Mouse (Mus musculus): ENCODE measurements around the gene Tmem8b.

Tmem8b gene

DNA sequence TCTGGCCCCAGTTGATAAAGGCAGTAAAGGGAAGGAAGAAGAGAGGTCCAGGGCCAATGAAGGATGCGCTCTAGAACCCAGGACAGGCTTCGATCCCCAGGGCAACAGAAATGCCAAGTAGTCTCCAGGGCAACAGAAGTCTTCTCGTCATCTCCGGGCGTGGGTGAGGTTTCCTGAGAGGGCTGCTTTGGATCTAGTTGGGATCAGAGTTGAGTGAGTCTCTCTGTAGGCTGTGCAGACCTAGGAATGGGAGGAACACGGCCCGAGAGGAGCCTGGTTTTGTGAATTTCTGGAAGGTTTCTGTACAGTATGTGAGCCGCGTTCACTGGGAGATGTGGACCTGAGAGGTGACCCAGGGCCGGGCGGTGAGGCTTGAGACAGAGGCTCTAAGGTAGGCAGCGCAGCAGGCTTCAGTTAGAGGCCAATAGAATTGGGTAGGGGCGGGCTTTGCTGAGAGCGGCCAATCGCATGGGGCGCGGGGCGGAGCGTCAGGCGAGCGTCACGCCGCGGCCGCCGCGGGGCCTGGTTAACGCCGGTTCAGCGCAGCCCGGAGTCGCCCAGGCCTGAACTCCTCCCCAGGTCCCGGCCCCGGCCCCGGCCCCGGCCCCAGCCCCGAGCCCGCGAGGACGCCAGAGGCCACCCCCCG is at the start of gene Tmem8b, which contains the start of gene Fam221b:
TSS of gene Tmem8b (plus strand) at position 190 of the 646 bp plus-strand sequence.
TSS of gene Fam221b (minus strand) at position 364 of the 646 bp plus-strand sequence.
- DNase-seq: peak; percentile 95 to 96

- no peak for DNase-seq
Observed at GRCm38 (mm10) chr4:43620146-43620778, 48.5 kb upstream of the Tmem8b start.

- DNase-seq: peak; percentile 48 to 54
Observed at GRCm38 (mm10) chr4:43629106-43629817, 39.5 kb upstream of the Tmem8b start.

- peak; percentile 90 to 91 for DNase-seq
Observed at GRCm38 (mm10) chr4:43630030-43630581, 38.7 kb upstream of the Tmem8b start.

- peak in 1 of 2 experiments; percentile 13 for DNase-seq
Observed at GRCm38 (mm10) chr4:43630671-43631045, 38.1 kb upstream of the Tmem8b start.

- peak; percentile 65 to 78 for DNase-seq
Observed at GRCm38 (mm10) chr4:43631046-43631955, 37.5 kb upstream of the Tmem8b start, which contains the start of gene Npr2. Npr2 (plus strand) TSS chr4:43631935.

GRCm38 (mm10) chr4:43631956-43632920 is 36.5 kb upstream of the Tmem8b start:
- DNase-seq: peak; percentile 53 to 69

GRCm38 (mm10) chr4:43633296-43633695 is 35.5 kb upstream of the Tmem8b start:
- no peak for DNase-seq

- no peak for DNase-seq
Observed at GRCm38 (mm10) chr4:43633736-43634135, 35.0 kb upstream of the Tmem8b start.

- no peak for DNase-seq
Observed at GRCm38 (mm10) chr4:43634621-43635374, 34.0 kb upstream of the Tmem8b start.

DNA sequence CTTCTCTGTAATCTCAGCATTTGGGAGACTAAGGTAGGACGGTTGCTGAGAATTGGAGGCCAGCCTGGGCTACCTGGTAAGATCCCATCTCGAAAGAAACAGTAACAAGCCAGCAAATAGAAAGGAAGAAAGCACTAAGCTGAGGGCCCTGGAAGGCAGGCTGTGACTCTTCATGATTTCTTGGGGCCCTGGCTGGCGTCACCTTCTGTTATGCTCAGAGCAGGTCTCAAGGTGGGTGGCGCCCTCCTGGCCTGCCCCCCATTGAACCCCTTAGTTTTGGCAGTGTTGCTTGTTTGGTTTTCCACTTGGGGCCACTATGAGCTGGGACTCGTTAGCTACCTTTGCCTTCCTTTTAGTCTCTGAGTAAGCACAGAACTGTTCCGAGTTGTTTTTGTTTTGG is 32.0 kb upstream of the Tmem8b start:
- DNase-seq: no peak

DNA sequence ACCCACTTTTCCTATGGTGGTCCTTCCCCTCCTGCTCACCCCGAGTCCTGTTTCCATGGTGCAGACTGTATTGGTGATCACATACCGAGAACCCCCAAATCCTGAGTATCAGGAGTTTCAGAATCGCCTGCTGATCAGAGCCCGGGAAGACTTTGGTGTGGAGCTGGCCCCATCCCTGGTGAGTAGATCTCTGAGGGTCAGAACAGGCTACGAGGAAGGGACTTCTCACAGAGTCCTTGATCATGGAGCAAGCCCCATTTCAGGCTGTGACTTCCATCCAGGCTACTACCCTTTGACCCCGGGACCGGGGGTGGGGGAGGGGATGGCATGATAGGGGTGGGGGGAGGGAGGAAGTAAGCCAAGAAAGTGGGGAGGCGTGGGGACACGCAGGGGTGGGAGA is 28.7 kb upstream of the Tmem8b start:
- peak in 1 of 2 experiments; percentile 1 for DNase-seq

DNA sequence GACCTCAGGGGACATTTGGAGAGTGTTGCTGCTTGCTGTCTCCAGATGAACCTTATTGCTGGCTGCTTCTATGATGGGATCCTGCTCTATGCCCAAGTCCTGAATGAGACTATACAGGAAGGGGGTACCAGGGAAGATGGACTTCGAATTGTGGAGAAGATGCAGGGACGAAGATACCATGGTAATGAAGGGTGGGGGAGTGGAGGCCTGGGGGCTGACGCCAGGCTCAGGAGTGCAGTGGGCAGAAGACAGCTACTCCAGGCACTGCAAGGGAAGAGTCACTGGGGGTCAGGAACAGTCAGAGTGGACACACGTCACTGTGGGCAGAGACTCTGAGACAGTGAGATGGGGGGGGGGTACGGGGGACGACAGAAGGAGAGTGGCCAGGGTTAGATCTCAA is 28.3 kb upstream of the Tmem8b start:
- DNase-seq: no peak

GRCm38 (mm10) chr4:43649783-43650182 is 19.0 kb upstream of the Tmem8b start:
- no peak for DNase-seq

- DNase-seq: no peak
Observed at GRCm38 (mm10) chr4:43652726-43653125, 16.0 kb upstream of the Tmem8b start.

GRCm38 (mm10) chr4:43653161-43654015 is 15.4 kb upstream of the Tmem8b start, which contains the start of gene Spag8:
Spag8 (minus strand) TSS chr4:43653594.
- DNase-seq: no peak

DNA sequence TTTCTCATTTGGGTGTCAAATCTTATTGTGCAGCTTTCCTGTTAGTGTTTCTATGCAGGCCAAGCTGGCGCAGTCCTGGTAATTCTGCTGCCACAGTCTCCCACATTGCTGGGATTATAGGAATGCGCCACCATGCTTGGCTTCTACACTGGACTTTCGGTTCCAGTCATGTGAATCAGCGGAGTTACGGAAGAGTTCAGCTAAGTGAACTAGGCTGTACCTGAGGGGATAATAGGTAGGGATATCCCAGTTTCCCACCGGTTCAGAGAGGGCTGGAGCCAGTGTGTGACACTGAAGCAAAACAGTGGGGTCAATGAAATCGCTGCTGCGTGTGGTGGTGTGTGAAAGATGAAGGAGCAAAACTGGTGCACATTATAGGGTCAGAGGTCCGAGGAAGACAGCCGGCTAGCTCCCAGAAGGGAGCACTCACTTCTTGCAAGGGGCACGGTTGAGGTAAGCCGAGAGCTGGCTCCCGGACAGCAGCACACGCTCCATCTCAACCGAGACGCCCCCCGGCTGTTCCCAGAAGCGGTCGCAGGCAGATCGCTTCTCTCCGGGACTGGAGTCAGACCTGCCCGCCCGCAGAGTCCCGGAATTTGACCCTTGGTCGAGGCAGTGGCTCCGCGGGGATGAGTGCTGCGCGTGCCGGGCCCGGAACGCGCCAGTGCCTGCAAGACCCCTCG is 13.0 kb upstream of the Tmem8b start:
- no peak for DNase-seq

DNA sequence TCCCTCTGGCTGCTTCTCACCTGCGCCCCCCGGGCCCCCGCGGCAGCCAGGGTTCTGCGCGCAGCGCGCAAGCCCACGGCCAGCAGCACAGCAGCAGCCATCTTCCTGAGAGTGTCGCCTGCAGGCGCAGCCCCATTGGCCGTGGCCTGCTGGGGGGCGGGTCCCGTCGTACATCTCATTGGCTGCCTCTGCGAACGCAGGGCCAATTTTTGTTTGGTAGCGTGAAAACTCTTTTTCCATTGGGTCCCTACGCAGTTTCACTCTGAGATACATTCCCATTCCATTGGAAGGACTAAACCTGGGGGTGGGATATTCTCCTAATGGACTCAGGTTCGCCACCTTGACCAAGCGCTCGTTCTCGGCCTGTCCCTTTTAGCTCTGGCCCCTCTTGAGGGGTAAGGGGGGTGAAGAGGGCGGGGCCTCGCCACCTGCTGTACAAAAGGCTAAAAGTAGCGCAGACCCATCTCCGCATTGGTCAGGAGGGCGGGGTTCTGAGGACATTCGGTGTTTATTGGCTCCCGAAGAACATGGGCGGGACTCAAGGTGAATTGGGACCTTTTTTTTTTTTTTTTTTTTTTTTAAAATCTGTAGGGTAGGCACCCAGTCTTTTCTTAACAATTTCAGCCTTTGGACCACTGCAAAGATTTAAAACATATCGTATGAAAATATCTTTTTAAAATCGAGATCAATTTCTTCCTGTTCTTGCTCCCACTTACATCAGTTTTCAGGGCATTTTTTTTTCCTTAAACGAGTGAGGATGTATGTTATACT is 12.2 kb upstream of the Tmem8b start, which contains the start of gene Hint2:
TSS of gene Hint2 (minus strand) at position 128 of the 771 bp plus-strand sequence.
- peak; percentile 95 to 100 for DNase-seq
